Mouse (Mus musculus) lung, postnatal 0 days (tissue): ENCODE data around the gene Olfr1044.
"Not testable (repeated sequence)": the region's sequence is repeated elsewhere in the genome, so short reads cannot be mapped to it uniquely, and the experiment has no call there.

ENCODE experiments used
- CTCF ChIP-seq: IDR thresholded peaks from 2 replicates; pipeline ENCODE4 v1.5.1; 2016; ENCODE audit warnings: antibody characterized with exemption, mild to moderate bottlenecking
- EP300 ChIP-seq: IDR thresholded peaks from 2 replicates; pipeline ENCODE4 v1.6.1; 2016; ENCODE audit warnings: antibody characterized with exemption, mild to moderate bottlenecking, control low read depth

DNA sequence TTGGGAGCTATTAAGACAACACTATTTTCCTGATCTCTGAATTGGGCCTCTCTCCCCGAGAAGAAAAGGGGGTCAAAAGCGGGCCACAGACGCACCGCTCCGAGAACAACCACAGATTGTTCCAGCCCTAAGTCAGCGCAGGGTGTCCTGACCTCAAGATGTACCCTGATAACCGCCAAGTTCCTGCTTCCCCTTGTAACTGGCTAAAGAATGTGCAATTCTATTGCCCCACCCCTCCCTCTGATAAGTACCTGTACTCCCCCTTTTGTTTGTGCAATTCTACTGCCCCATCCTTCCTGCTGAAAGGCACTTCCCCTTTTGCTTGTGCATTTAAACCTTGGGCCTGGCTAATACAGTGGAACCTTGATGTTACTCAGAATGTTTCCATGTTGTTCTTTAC is 2.2 kb downstream of the Olfr1044 start:
- not testable (repeated sequence) for TF ChIP-seq CTCF, EP300
